Mouse (Mus musculus): ENCODE results near the gene Tdrd1. TPM values are rescaled to one million over a fixed set of nuclear protein-coding genes. Genes with fewer than 3 reads are reported as not detected.
A peak's percentile ranks its signal among the peaks of the same experiment; 100 is the strongest.
"Not testable (repeated sequence)": the region's sequence is repeated elsewhere in the genome, so short reads cannot be mapped to it uniquely, and the experiment has no call there.

Gene Tdrd1
- total RNA-seq (2021) = under 1 TPM; 0.84 to 0.85 TPM

GRCm38 (mm10) chr19:56826047-56826631 lies at the start of gene Tdrd1:
Gene Tdrd1, plus strand, starts transcription at chr19:56826209.
- intact Hi-C loops (cut with DNase I) = no loop called here
- peak in 1 of 2 experiments; percentile 51 for DNase-seq (ENCODE audit: extremely low spot score in 1 of 2, low spot score in 2 of 2)

- intact Hi-C loops (cut with DNase I) = loop anchor here (5.0 kb wide), 2 partner anchors 210 to 355 kb away; no protein-coding TSS in a partner anchor
- DNase-seq (ENCODE audit: extremely low spot score in 1 of 2, low spot score in 2 of 2) = peak; percentile 52 to 56
Observed at GRCm38 (mm10) chr19:56776719-56777382, 49.2 kb upstream of the Tdrd1 start.

- intact Hi-C loops (cut with DNase I) = loop anchor here (5.0 kb wide), 2 partner anchors 211 to 356 kb away; no protein-coding TSS in a partner anchor
- DNase-seq (ENCODE audit: extremely low spot score in 1 of 2, low spot score in 2 of 2) = not testable (repeated sequence)
Observed at GRCm38 (mm10) chr19:56778532-56778931, 47.5 kb upstream of the Tdrd1 start.

DNA sequence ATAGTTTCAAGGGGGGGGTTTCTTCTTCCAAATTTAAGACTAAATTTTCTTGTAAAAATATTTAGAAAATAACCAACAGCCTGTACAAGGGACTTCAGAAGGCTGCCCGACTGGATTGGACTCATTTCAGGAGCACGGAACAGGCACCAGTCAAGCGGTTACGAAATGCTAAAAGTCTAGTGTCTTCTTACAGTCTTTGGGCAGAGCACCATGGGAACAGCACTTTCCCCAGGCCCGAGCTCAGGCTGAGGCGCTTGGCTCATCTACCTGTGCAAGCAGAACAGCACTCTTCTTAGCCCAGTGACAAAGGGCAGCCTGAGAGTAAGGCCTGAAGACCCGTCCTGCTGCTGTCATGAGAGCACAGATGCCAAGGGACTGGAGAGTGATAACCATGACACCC lies 38.1 kb upstream of the Tdrd1 start:
- intact Hi-C loops (cut with DNase I) = no loop called here
- DNase-seq (ENCODE audit: extremely low spot score in 1 of 2, low spot score in 2 of 2) = no peak

DNA sequence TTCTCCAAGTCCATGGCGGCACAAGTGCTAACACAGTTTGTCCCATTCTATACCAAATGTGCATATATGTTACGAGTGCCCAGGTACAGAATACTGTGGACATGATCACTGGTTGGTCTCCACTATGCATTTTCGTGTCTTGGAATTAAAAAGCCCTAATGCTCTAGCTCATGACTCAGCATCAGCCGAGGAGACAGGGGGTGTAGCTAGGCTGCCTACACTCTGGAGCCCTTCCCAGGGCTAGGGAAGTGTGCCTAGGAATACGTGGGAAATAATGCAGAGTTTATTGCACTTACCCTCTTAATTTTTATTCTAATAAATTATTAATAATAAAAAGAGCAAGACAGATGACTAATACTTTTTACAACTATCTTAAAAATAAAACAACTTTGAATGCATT lies 37.1 kb upstream of the Tdrd1 start:
- DNase-seq (ENCODE audit: extremely low spot score in 1 of 2, low spot score in 2 of 2) = no peak

GRCm38 (mm10) chr19:56797376-56797775 lies 28.6 kb upstream of the Tdrd1 start:
- no peak for DNase-seq (ENCODE audit: extremely low spot score in 1 of 2, low spot score in 2 of 2)
- intact Hi-C loops (cut with DNase I) = no loop called here

More for the DNA sequence above, 37.1 kb upstream of the Tdrd1 start:
- intact Hi-C loops (cut with DNase I) = no loop called here

- intact Hi-C loops (cut with DNase I) = no loop called here
- DNase-seq (ENCODE audit: extremely low spot score in 1 of 2, low spot score in 2 of 2) = no peak
Observed at GRCm38 (mm10) chr19:56800226-56800625, 25.8 kb upstream of the Tdrd1 start.

DNA sequence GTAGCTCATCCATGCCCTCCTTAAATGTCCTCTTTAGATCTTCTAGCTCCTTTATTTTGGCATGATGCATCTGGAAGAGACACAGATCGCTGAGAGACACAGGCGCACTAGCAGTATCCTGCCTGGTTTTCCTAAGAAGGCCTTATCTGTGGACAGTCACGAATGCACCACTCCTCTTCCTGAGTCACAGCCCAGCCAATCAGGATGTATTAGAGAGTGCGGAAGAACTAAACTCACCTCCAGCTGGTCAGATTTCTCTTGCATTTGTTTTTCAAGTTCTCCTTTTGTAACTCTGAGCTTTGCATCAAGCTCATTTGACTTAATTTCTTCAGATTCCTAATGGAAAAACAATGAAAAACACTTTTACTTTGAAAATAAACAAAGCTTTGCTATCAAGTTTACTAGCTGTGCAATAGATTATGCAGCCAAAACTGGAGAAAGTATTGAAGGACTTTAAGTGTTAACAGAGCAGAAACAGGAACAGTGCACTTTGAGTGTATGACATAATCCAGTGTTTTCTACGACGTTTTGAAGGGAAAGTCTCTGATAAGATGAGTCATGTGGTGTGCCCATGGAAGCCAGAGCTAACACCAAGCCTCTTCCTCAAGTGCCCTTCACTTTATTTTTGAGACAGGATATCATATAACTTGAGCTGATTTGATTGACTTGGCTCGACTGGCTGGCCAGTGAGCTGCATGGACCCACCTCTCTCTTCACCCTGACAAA lies 24.9 kb upstream of the Tdrd1 start:
- DNase-seq (ENCODE audit: extremely low spot score in 1 of 2, low spot score in 2 of 2) = no peak
- intact Hi-C loops (cut with DNase I) = no loop called here

DNA sequence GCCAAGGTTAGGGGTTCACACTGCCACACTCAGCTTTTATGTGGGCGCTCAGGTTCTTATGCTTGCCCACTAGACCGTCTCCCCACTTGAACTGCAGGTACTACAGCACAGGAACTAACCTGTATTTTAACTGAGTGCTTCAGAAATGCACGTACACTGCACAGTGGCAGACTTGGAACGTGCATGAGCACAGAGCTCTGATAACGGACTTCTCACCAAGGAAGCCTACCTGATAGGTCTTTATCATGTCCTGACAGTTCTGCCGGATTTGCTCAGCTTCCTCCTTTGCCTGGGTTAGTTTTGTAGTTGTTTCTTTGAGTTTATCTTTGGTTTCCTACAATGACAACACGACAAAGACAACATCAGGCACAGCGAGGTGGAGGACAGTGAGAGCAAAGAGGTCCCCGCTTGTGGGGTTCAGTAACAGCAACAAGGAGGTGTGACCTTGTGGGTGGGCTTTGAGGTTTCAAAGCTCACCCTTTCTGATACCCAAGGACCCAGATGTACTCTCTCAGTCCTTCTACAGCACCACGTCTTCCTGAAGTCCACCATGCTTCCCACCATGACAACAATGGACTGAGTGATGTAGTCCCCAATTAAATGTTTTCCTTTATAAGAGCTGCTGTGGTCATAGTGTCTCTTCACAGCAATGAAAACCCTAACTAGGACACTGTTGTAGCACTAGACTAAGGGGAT lies 24.2 kb upstream of the Tdrd1 start:
- intact Hi-C loops (cut with DNase I) = no loop called here
- no peak for DNase-seq (ENCODE audit: extremely low spot score in 1 of 2, low spot score in 2 of 2)

DNA sequence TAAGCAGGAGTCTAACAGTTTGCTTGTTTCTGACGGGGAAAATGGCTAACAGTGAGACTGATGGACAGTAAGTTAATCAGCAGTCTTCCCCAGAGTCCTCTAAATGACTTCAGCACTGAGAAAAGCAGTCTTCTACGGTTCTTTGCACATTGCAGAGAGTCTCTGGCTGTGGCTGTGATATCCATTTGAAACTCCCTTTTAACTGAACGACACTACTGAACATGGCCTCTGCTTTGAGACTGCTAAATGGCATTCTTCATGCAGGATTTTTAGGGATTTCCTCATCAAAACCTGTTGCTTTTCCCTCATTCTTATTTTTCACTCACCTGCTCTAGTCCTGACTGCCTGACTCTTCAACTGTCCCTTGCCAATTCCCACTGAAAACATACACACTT lies 23.7 kb upstream of the Tdrd1 start:
- no peak for DNase-seq (ENCODE audit: extremely low spot score in 1 of 2, low spot score in 2 of 2)
- intact Hi-C loops (cut with DNase I) = no loop called here

- DNase-seq (ENCODE audit: extremely low spot score in 1 of 2, low spot score in 2 of 2) = no peak
Observed at GRCm38 (mm10) chr19:56805366-56805765, 20.6 kb upstream of the Tdrd1 start.

DNA sequence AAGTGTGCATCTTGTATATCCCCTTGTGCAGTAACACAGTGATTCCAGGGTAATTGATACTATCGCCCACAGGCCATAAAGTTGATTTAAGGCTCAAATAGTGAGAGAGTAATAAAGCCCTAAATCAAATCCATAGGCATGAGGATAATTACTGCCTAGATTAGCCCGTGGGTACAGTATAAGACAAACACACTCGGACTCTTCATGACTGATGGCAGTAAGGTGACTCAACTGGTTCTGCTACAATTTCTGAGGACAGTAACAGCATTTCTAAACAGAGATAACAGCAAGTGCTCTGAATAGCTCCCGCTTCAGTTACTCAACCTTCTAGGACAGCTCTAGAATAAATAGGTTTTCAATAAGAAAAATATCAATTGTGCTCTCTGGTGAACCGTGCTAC lies 18.9 kb upstream of the Tdrd1 start:
- intact Hi-C loops (cut with DNase I) = no loop called here
- no peak for DNase-seq (ENCODE audit: extremely low spot score in 1 of 2, low spot score in 2 of 2)

More at GRCm38 (mm10) chr19:56805366-56805765, 20.6 kb upstream of the Tdrd1 start:
- intact Hi-C loops (cut with DNase I) = no loop called here

DNA sequence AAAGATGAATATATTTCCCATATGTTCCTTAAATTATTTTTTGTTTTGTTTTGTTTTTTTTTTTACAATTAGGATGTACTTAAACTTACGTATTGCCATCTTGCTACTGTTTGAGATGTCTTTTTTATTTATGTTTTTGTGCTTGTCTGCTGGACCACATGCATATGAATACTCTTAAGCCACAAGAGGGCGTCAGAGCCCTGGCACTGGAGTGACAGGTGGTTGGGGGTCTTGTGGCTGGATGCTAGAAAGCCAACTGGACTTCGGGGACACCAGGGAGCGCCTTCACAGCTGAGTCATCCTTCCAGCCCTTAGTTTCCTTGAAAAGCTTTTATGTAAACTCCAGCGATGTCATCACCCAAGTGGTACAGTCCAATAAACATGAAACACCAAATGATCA lies 17.2 kb upstream of the Tdrd1 start:
- no peak for DNase-seq (ENCODE audit: extremely low spot score in 1 of 2, low spot score in 2 of 2)
- intact Hi-C loops (cut with DNase I) = no loop called here

GRCm38 (mm10) chr19:56810641-56811146 lies 15.3 kb upstream of the Tdrd1 start:
- DNase-seq (ENCODE audit: extremely low spot score in 1 of 2, low spot score in 2 of 2) = no peak
- intact Hi-C loops (cut with DNase I) = loop anchor here (10.0 kb wide), 1 partner anchor 234 kb away; no protein-coding TSS in a partner anchor

DNA sequence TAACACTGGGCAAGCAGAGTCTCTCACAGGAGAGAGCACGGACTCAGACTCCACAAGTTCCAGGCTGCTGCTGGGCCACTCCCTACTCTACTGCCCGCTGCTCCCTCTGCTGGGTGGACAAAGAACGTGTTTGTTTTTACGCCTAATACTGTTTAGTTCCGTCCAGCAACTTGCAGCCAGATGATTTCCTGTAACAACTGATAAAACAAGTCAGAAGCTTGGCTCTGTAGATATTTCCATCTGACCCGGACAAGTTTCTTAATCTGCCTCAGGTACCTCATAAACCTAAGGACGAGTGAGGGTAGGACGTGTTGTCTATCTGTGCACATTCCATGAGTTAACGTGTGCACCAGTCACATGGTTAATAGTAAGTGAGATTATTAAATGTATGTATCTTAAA lies 14.4 kb upstream of the Tdrd1 start:
- DNase-seq (ENCODE audit: extremely low spot score in 1 of 2, low spot score in 2 of 2) = peak in 1 of 2 experiments; percentile 73
- intact Hi-C loops (cut with DNase I) = loop anchor here (10.0 kb wide), 1 partner anchor 233 kb away; no protein-coding TSS in a partner anchor

GRCm38 (mm10) chr19:56813360-56813759 lies 12.6 kb upstream of the Tdrd1 start:
- no peak for DNase-seq (ENCODE audit: extremely low spot score in 1 of 2, low spot score in 2 of 2)
- intact Hi-C loops (cut with DNase I) = loop anchor here (10.0 kb wide), 1 partner anchor 231 kb away; no protein-coding TSS in a partner anchor

- DNase-seq (ENCODE audit: extremely low spot score in 1 of 2, low spot score in 2 of 2) = peak; percentile 31 to 64
- intact Hi-C loops (cut with DNase I) = loop anchor here (10.0 kb wide), 1 partner anchor 227 kb away; no protein-coding TSS in a partner anchor
Observed at GRCm38 (mm10) chr19:56817851-56818526, 8.0 kb upstream of the Tdrd1 start.
